Mouse (Mus musculus) neural tube, embryonic 14.5 days (tissue): ENCODE measurements around the gene Mllt10. TPM values are rescaled to one million over a fixed set of nuclear protein-coding genes. Genes with fewer than 3 reads are reported as not detected.

Experiments used
- ATAC-seq: fragments of 200-750 bp; cut with Nextera tagmentation; 2 replicates; pipeline ENCODE4 v1.8.0; 2017; ENCODE audit warnings: low read depth, mild to moderate bottlenecking, moderate TSS enrichment, moderate library complexity
- H3K27ac ChIP-seq: fragments of 300-500 bp; sonication (generic); 2 replicates; pipeline ENCODE4 v1.5.1; 2014; ENCODE audit warnings: low read depth, mild to moderate bottlenecking, control low read depth, low read length, moderate library complexity, mixed read lengths
- H3K27me3 ChIP-seq: fragments of 300-500 bp; sonication (generic); 2 replicates; pipeline ENCODE4 v1.6.1; 2014; ENCODE audit warnings: low read length; ENCODE audit not compliant: control insufficient read depth, insufficient read depth
- H3K36me3 ChIP-seq: fragments of 300-500 bp; sonication (generic); 2 replicates; pipeline ENCODE4 v1.6.1; 2014; ENCODE audit warnings: low read length, mixed read lengths; ENCODE audit not compliant: control insufficient read depth, insufficient read depth
- H3K4me1 ChIP-seq: fragments of 300-500 bp; sonication (generic); 2 replicates; pipeline ENCODE4 v1.6.1; 2014; ENCODE audit warnings: low read length; ENCODE audit not compliant: control insufficient read depth, insufficient read depth
- H3K4me2 ChIP-seq: fragments of 300-500 bp; sonication (generic); 2 replicates; pipeline ENCODE4 v1.6.1; 2014; ENCODE audit warnings: mild to moderate bottlenecking, low read depth, low read length, control low read depth
- H3K4me3 ChIP-seq: fragments of 300-500 bp; sonication (generic); 2 replicates; pipeline ENCODE4 v1.5.1; 2014; ENCODE audit warnings: low read depth, low read length, control low read depth, mixed read lengths
- H3K9ac ChIP-seq: fragments of 300-500 bp; sonication (generic); replicated peaks from 2 replicates; pipeline ENCODE4 v1.6.1; 2014; ENCODE audit warnings: low read depth, mild to moderate bottlenecking, control low read depth, low read length, mixed read lengths
- H3K9me3 ChIP-seq: fragments of 300-500 bp; sonication (generic); 2 replicates; pipeline ENCODE4 v1.6.1; 2016; ENCODE audit warnings: low read length; ENCODE audit not compliant: control insufficient read depth
- WGBS: fragments of 180-500 bp; shearing (Covaris S2); extraction: QIAGEN DNeasy Blood & Tissue Kit; methylation state at CpG from one replicate; pipeline ENCODE4 v1.1.7; 2014; 5-methylcytosine and 5-hydroxymethylcytosine counted together
- polyA plus RNA-seq: library from polyadenylated mRNA; unstranded; fragments of >200 nt; fragmentation: Nextera tagmentation; extraction: Ambion mirVana; gene quantifications from 2 replicates; pipeline ENCODE4 v1.2.1, GENCODE M21; 2014

The Mllt10 gene
- polyA plus RNA-seq, 1 experiment from 2014 or later: 34.6 TPM

DNA sequence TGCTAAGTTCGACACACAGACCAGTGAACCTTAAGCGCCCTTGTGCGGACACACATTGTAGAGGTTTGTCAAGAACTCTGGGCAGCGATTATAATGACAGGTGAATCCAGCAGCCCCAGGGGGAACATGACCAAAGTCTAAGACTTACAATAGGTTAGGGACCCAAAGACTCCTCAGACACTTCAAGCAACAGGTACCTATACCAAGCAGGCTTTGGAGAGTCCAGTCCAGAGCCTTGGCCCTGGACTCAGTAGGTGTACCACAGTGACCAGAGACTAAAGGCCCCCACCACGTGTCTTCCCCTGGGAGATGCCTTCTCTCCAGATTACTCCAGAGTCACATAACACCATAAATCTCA, 22.5 kb upstream of the Mllt10 start:
- H3K4me2 ChIP-seq: peak overlapping the region; percentile 97

DNA sequence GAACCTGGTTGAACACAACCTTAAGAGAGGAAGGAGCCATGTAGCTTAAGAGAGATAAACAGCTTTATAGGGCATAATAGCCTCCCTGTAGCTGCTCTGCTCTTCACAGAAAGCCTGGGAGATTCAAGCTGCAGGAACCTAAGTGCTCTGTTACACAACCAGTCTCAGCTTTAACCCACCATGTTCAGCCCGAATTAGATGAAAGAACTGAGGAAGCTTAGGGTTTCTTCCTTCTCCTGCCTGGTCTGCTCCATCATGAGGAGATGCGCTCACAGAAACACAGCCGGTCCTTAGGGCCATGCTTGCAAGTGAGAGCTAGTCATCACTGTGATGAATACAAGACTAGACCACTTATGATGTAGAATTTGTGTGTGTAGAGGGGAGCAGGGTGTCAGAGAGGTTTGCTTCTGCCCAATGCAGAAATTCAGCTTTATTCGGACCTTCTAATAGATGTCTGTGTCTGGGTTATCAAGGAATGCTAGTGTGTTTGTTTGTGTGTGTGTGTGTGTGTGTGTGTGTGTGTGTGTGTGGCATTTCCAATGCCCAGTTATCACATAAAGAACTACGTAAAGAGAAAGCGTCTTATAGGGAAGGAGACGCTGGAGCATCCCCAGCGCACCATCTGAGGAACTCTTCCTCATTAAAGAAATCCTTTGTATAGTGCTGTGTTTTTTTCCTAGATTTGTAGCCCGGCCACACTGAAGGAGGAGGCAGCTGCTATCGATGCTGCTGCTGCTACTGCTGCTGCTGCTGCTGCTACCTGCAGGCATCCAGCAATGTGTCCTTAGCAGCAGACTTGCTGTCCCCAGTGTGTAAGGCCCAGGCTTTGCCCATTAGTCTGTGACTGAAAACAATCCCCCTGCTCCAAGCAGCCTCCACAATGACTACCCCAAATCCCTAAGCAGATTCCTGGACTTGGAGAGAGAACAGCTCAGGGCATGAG, 21.6 kb upstream of the Mllt10 start:
- peak overlapping the region; percentile 16; the same call in 1 of the 2 replicates for H3K27ac ChIP-seq
- peaks cover 27% of the 10 kb centered on the region for H3K4me1 ChIP-seq
- no peaks in the 10 kb centered on the region for H3K36me3 ChIP-seq
- H3K9ac ChIP-seq: no peak overlapping the region
- no peak overlapping the region for H3K4me3 ChIP-seq
- peak overlapping the region; percentile 16; the same call in 1 of the 2 replicates for H3K4me2 ChIP-seq
- H3K27me3 ChIP-seq: no peaks in the 10 kb centered on the region
- 29% methylated on average over 10 of the region's 10 CpGs for WGBS
- no peaks in the 10 kb centered on the region for H3K9me3 ChIP-seq
- ATAC-seq: peak; percentile 38; the same call in 1 of the 2 replicates

More for the DNA sequence above, 22.5 kb upstream of the Mllt10 start:
- Histone ChIP-seq H3K4me3 (no peak overlapping the region), H3K27me3 (no peaks in the 10 kb centered on the region), H3K9ac (no peak overlapping the region), H3K27ac (no peak overlapping the region), H3K4me1 (peaks cover 27% of the 10 kb centered on the region), H3K9me3 (no peaks in the 10 kb centered on the region), H3K36me3 (no peaks in the 10 kb centered on the region)
- no peak for ATAC-seq
- 57% methylated on average over 5 of the region's 5 CpGs for WGBS

DNA sequence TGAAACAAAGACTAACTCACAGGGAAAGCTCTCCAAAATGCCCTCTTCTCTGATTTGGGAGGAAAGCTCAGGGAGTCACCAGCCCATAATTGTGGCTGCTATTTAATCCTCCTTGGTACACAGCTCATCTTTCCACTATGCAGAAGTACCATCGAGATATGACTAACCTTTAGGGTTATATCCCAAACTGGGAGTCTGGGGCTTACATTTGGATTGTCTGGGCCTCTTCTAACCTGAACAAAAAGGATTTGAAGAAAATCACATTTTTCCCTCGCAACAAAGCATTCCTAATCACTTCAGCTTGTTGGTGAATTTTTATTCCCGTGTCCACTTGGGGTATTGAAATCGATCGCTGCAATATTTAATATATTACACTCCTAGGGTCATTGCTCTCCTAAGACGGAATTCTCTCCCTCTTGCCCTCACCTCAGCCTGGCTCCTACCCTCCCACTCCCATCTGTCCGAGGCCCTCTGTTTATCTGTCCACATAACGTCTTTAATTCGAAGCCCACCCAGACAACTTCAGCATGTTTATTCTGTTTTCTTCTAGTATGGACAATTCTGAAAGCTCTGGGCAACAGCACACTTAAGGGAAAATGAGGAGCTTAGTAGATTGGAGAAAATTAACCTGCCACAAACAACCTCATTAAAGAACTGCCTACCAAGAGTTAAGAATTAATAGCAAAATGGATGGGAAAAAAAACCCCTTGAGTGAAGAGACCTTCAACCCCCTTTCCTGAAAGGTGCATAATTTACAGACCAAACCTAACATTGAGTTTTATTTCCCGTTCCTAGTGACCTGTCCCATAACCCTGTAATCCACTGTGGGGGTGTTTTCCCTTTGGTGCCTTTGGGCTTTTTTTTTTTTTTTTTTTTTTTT, 20.4 kb upstream of the Mllt10 start:
- Histone ChIP-seq H3K4me1 (peaks cover 34% of the 10 kb centered on the region), H3K27ac (no peak overlapping the region), H3K9me3 (no peaks in the 10 kb centered on the region), H3K9ac (no peak overlapping the region), H3K36me3 (no peaks in the 10 kb centered on the region), H3K27me3 (no peaks in the 10 kb centered on the region), H3K4me2 (peak overlapping the region; percentile 16; the same call in 1 of the 2 replicates), H3K4me3 (no peak overlapping the region)
- ATAC-seq: no peak
- WGBS: 53% methylated on average over 10 of the region's 10 CpGs

DNA sequence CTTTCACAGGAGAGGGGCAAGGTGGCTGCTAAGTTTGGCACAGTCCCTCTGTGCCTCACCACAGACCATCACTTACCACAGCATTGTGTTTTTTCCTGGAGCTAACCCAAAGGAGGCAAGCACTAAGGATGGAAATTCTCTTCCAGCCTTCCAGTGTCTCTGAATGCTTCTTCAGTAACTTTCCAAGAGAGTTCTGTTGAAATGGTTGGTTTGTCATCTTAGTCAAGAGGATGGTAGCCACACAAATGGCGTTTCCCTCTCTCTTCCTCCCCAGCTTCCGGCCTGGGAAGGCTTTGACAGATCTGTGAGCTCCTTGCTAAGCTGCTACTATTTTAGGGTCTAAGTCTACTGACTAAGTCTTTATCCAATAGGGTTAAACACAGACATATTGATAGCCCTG, 17.5 kb upstream of the Mllt10 start, which contains the start of gene A930004D18Rik:
A930004D18Rik (minus strand) TSS at position 247 of the 400 bp plus-strand sequence.
- no peaks in the 10 kb centered on the region for H3K36me3 ChIP-seq
- no peak within 1 kb of the TSS for H3K9ac ChIP-seq
- WGBS: 87% methylated on average over 2 of the region's 2 CpGs
- no peaks in the 10 kb centered on the region for H3K27me3 ChIP-seq
- H3K4me3 ChIP-seq: no peak within 1 kb of the TSS
- ATAC-seq: no peak
- H3K4me2 ChIP-seq: 0 out of 2 replicates have a peak within 1 kb of the TSS, but pooled peaks have one; percentile 3
- H3K4me1 ChIP-seq: peaks cover 45% of the 10 kb centered on the region
- H3K9me3 ChIP-seq: no peaks in the 10 kb centered on the region
- no peak within 1 kb of the TSS for H3K27ac ChIP-seq

- H3K27ac ChIP-seq: no peak overlapping the region
- 48% methylated on average over 3 of the region's 3 CpGs for WGBS
- no peaks in the 10 kb centered on the region for H3K36me3 ChIP-seq
- H3K27me3 ChIP-seq: no peaks in the 10 kb centered on the region
- H3K4me2 ChIP-seq: 0 out of 2 replicates have a peak overlapping the region, but pooled peaks have one; percentile 3
- H3K4me3 ChIP-seq: no peak overlapping the region
- peaks cover 45% of the 10 kb centered on the region for H3K4me1 ChIP-seq
- H3K9ac ChIP-seq: no peak overlapping the region
- H3K9me3 ChIP-seq: no peaks in the 10 kb centered on the region
- no peak for ATAC-seq
Measured at GRCm38 (mm10) chr2:18038141-18038752, 16.8 kb upstream of the Mllt10 start.

DNA sequence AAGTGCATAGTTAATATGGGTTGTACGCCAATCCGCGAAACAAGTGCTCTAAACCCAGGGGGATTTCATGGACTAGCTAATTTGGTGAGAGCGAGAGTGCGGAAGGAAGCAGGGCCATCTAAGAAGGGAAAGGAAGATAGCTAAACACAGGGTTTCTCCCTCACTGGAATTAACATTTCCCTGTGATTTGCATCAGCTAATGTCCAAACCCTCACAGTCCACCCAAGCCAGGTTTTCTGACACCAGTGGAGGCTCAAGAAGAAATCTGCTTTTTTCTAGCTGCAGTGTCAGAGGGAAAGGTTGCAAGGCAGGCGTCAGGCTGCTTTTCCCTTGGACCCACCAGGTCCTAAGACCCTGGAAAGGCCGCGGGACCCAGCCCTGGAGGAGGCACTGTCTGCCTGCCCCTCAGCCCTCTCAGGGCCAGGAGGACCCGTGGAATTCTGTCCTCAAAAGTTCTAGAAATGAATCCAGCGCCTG, 16.1 kb upstream of the Mllt10 start:
- H3K9ac ChIP-seq: peak overlapping the region; percentile 63
- H3K27me3 ChIP-seq: no peaks in the 10 kb centered on the region
- H3K4me1 ChIP-seq: peaks cover 41% of the 10 kb centered on the region
- WGBS: 27% methylated on average over 10 of the region's 10 CpGs
- H3K4me2 ChIP-seq: peak overlapping the region; percentile 61
- H3K9me3 ChIP-seq: no peaks in the 10 kb centered on the region
- peak; percentile 27; the same call in 1 of the 2 replicates for ATAC-seq
- no peak overlapping the region for H3K4me3 ChIP-seq
- peak overlapping the region; percentile 23; the same call in 1 of the 2 replicates for H3K27ac ChIP-seq
- no peaks in the 10 kb centered on the region for H3K36me3 ChIP-seq

DNA sequence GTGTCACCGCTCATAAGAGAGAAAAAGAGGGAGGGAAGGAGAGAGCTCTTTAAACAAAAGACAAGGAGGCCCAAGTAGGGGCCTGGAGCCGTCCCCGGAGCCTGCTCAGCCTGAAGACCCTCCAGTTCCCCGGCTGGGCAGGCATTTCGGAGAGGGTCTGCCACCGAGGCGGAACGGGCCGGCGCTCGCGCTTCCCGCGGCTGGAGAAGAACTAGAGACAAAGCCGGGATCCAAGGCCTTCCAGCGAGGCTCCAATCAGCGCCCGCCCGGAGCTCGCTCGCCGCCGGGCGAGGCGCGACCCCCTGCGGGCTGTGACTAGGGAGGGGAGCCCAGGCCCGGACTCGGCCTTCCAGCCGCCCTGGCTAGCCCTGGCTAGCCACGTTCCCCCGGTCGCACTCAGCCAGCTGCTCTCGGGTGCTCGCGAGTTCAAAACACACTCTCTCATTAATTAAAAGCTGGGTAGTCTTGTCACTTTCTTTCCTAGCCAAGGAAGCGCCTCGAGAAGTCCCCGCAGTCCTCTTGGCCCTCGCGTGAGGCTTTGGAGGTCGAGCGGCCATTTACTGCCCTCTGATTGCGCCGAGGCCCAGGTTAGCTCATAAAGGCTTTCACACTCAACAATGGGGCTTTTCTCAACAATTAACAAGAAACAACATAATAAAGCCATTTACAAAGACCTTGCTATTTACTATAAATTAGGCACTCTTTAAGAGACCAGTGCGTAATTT, 15.3 kb upstream of the Mllt10 start:
- 2% methylated on average over 46 of the region's 46 CpGs for WGBS
- Histone ChIP-seq H3K36me3 (no peaks in the 10 kb centered on the region), H3K9me3 (no peaks in the 10 kb centered on the region), H3K4me1 (peaks cover 41% of the 10 kb centered on the region), H3K4me2 (peak overlapping the region; percentile 61), H3K27me3 (no peaks in the 10 kb centered on the region), H3K9ac (peak overlapping the region; percentile 63), H3K4me3 (peak overlapping the region; percentile 24), H3K27ac (peak overlapping the region; percentile 52; the same call in 1 of the 2 replicates)
- ATAC-seq: peak; percentile 65
